Mouse (Mus musculus) kidney, postnatal 36 days (tissue): ENCODE results near the gene Rpgr.

Experiments used
- DNase-seq, 2 experiments: peaks; one replicate each; pipeline ENCODE4 v3.0.0; 2021 to 2022; ENCODE audit warnings: mixed read lengths in 2 of 2

The Rpgr gene

DNA sequence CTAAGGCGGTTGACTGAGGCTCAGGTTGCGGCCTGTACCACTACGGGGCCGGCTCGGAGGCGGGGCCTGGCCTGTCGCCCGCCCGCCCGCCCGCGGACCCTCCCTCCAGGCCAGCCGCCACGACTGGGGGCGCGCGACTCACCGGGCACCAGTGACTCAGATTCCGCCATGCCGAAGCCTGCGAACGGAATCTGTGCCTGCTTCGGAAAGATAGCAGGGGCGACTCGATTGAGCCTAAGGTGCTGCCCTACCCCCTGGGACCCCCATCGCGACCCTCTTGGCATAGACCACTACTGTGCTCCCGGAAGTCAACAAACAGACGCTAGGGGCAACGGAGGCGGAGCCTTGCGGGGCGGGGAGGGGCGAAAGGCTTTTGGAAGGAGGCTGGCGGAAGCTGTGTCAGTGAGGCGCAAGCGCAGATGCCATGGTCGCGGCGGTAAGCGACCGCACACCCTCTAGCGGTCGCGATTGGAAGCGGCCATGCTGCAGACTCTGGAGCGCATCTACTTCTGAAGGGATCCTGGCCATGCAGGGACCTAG is at the start of gene Rpgr:
Gene Rpgr, minus strand, starts transcription at position 511 of the 540 bp plus-strand sequence.
- DNase-seq, result peak; percentile 90 to 95

DNA sequence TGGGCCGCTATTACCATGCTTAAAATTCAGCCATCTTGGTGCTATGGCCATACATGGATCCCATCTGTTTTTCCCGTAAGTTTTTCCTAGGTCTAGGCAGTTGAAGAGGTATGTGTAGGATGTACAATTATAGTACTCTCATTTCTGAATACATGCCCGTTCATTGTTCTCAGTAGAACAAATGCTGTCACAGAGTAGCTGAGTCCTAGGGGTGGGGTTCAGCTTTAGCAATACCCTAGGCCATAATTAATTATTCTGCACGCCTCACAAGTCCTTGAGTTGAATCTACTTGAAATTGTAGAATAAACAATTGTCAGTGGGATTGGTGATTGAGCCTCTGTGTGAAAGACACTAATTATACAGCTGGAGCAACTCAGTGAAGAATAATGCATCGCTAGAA is 41.5 kb upstream of the Rpgr start:
- DNase-seq, result no peak

DNA sequence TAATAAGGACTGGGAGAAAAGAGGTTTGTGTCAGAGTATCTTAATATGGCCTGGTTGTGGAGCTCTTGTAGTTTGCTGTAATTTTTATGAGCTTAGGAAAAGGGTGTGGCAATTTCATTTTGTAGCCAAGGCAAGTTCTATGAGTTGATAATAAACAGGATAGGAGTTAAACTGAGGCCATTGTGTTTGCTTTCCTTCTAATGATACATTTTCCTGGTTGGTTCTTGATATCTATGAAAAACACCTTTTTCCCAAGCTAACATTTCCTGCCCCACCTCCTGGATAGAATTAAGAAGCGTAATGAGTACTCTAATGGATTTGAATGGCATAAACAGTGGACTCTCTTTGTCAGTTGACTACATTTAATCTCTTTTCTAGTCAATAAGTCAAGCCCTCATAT is 41.1 kb upstream of the Rpgr start:
- no peak for DNase-seq

DNA sequence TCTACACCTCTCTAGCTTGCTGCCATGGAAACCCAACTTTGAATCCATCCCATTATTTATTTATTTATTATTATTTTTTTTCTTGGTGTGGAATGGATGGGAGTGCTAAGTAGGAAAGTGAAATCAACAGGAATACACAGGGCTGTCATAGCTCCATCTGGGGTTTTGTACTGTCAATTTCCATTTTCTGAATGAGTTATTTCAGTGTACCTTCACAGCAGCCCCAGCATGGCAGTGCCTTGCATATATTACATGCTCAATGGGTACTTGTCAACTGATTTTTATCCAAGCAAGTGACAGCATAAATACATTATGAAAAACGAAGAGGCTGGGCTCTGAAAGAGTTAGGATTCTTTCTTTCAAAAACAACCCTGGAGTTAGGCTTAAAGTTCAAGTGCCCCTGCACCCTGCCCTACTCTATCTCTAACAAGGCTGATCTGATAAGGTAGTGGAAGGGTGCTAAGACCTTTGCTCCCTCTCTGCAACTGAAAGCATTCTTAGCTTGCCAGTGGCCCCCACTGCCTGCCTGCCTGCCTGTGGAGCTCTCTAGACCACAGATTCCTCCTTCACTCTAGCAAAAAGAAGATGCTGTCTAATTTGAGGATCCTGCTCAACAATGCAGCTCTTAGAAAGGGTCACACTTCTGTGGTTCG is 35.3 kb upstream of the Rpgr start, which contains the start of gene Otc:
Gene Otc, plus strand, starts transcription at position 454 of the 653 bp plus-strand sequence.
- DNase-seq, result no peak

DNA sequence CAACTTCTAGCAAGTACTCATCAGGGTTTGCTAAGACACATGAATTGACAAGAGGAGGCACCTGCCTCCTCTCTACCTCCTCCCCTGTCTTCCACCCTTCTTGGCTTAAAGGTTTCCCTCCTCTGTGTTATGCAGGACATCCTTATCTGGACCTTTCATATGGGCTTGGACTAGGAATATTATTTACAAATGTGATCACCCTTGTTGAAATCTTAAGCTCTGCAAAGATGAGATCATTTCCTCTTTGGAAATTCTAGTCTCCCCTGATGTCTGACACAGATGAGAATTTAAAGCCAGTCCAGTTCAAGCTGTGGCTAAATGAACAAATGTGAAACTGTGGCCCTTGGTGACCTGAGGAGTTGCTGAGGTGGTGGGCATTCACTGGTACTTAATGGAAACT is 34.6 kb upstream of the Rpgr start:
- no peak for DNase-seq

DNA sequence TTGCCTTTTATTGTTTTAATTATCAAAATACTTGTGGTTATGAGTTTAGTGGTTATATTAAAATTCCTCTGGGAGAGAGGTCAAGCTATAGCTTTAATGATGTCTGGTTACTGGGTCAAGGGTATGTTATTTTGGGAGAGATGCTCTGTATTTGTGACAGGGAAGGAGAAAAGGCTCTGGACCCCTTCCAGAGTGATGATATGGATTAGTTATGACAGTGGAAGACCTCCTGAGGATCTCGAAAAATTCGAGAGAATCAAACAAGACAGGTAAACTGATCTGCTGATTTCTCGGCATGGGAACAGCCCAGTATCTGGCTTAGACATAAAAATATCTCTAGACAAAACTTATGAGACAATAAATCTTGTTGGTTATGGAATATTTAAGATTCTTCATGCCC is 27.2 kb upstream of the Rpgr start:
- no peak for DNase-seq

DNA sequence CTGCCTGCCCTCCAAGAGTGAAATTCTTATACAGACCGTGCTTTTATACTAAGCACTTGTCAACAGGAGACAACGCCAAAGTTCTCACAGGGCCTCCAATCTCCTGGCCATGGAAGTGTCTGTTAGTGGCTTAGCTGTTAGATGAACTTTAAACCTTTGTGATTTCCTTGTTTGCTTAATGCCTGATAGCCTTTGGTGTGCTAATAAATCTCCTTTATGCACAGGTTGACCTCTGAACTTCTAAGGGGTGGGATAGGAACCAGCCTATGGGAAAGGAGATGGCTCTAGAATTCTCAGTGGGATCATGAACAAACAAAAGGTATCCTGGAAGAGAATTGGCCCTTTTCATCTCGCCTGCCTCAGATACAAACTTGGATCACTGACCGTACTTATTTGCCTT is 22.8 kb upstream of the Rpgr start:
- no peak for DNase-seq

DNA sequence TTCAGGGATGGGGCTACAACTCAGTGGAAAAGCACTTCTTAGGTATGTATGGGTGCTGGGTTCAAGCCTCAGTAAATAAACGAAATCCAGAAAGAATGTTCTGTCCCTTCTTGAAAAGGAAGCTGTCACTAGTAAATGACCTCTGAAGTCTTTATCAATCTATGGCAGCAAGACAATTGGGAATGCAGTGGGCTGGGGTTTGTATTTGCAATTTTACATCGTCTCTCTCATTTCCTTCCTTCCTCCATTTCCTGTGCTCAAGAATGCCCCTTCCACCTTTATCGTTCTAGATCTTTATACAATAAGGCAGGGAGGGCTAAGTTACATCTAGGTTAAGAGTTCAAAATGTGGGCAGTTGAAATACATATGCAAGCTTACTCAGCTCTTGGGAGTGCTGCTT is 17.9 kb upstream of the Rpgr start:
- DNase-seq, result no peak

DNA sequence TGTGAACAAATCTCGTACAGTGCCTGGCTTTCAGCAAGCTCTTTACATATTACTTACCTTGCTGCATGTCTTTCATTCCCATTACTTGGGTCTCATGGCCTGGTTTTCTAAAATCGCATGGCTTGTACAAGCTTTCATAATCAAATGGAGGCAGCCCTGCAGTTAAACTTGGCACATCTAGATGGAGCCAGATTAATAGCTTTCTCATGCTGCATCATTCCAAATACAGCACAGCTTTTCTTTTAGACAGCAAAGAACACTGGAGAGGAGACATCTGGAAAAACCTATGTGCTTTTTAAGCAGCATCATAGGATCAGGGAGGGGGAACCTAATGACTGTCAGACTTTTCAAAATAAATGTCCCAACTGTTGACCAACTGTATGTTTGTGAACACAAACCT is 16.3 kb upstream of the Rpgr start:
- DNase-seq, result no peak

DNA sequence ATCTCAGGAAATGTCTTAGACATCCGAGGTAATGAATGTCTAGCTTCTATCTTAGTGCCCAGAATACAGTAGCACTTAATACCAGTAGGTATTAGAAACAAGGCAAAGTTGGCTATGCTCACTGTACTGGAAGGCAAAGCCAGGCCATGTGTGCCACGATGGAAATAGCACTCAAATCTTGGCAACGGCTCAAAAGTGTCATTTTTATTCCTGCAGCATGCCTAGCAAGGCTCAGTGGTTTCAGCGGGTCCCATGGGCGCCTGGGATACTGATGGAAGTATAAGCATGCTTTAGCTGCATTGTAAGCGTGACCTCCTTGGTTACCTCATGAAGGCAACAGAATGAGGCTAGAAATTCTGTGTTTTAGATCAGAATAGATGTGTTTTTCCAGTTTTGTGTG is 2.6 kb upstream of the Rpgr start:
- DNase-seq, result no peak

DNA sequence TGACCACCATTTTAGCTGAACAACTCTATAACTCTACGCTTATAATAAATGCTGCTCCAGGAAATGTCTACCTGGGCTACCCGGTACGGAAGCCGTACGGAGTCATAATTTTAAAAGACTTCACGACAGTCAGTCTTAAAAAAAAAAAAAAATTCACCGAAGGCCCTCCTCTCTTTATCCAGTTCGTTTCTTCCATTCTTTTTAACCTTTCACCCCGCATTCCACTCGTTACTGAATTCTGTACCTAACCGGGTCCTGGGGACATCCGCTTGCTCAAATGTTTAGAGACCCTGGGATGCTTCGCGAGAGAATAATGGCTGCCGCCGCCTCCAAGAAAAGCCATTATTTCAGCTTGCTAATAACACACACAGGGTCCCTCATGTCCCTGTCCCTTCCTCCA is 748 bp downstream of the Rpgr start:
- peak; percentile 52 to 61 for DNase-seq

DNA sequence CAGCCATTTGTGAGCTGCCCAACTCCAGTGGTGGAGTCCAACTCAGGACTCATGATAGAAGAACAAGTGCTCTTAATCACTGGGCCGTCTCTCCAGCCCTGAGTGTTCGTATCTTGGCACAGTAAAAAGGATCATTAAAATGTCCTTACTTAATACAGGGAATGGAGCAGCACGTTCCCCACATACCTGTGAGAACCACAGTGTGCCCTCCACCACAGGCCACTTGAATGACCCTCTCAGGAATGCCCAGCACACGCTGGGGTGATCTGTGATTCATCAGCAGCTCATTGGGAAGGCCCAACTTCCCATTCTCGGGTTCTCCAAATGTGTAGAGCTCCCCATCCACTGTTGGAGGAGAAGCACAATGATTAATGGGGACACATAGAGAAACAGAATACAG is 10.8 kb downstream of the Rpgr start:
- no peak for DNase-seq

DNA sequence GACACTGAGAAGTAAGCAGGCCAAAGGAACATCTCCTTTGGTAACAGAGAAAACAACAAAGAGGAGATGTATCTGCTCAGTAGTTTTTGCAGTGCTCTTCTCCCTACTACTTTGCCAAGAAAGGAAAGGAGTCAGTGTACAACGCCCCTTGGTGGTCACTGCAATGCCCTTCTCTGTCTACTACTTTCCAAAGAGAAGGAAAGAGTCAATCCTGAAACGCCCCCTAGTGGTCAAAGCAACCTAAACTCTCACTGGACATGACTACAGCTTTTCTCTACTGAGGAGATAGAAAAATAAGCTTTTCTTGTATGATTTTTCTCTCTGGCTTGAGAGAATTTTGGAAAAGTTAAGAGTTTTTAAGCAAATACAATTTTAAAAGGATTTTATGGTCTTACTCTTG is 15.4 kb downstream of the Rpgr start:
- DNase-seq, result peak; percentile 19 to 48

DNA sequence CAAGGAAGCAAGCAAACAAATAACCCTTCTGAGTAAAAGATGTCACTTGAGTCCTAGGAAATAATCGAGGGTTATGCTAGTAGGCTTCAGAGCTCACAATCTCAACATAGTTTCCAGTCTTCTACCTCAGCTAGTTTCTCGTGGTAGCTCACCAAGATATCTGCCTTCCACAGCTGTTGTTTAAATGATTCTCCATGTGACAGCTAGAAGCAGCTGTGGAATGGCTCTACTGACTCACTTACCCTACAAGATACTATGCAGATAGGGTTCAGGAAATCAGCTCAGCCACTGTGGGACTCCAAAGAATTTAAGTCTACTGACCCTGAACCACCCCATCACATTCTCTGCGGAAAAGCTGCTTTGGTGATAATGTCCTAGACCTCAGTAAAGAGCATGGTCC is 64.3 kb downstream of the Rpgr start:
- no peak for DNase-seq

DNA sequence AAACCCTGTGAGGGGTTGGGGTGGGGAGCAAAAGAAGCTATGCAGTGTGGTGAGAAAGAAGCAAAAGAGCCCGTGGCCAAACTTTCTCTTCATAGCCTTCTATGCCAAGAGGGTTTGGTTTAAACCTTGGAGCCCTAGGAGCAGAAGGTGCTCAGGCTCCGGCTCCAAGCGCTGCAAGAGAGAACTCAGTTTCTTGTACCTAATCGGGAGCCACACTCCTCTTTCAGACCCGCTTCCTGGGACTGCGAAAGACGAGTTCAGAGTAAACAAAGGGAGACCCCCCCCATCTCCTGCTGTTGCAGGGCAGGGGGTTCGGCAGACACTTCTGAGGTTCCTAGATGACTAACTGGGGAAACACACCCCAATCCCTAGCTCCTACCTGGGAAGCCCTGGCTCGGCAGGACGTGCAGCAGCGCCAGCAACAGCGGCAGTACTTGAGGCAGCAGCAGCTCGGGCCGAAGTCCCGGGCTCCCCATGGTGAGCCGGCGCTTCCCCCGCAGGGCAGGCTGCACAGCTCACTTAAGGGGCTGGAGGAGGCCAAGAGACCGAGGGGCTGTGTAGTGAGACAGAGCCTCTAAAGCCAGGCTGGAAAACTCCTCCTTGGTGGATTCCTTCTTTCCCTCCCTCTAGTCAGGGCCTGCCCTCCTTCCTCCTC is 99.5 kb downstream of the Rpgr start, which contains the start of gene Srpx:
Gene Srpx, minus strand, starts transcription at position 645 of the 655 bp plus-strand sequence.
- DNase-seq, result peak in 1 of 2 experiments; percentile 13

DNA sequence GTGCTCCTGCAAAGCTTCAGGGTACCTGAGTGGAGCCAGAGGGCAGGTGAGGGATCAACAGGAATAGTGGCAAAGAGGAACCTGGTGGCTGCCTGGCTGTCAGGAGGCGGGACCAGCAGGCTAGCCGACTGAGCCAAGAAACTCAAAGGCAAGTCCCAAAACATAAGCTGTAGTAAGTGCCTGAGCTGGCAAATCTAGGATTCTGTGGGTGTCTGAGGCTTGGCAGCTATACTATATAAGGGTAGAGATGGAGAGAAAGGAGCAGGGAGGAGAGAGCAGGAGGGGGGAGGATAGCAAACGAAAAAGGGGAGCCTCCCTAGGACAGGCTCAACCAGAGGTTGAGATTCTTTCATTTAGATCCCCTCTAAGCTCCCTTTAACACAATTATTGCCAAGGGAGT is 100.9 kb downstream of the Rpgr start:
- DNase-seq, result no peak

DNA sequence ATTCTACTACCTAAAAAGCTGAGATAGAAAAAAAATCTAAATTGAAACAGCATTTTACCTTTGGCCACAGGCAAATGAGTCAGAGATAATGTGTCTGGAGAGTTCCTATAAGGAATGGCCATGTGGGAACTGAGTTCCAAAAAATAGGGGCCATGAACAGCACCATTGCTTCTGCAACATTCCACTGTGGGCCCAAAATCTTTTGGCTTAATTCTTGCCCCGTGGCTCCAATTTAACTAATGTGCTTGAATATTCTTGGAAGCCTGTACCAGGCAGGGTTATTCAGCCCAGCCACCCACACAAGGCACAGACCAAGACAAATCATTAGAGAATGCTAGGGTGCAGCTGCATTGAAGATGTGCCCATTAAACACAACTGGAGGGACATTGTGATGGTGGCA is 106.0 kb downstream of the Rpgr start:
- DNase-seq, result no peak

DNA sequence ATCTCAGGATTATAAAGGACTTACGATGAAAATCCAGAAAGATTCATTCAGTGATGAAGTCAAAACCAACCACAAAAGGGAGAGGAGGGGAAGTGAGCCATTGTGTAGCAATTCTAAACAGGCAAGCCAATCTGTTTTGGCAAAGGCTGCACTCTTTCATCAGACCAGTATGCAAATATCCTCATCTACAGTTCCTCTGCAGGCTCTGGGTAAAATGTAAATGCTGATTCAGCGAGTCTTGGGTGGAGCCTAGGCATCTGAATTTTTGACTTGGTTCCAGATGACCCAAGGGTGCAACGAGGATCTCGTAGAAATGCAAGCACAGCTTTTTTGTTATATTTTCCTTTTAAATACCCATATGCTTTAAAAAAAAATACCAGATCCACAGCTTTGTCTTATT is 108.2 kb downstream of the Rpgr start:
- DNase-seq, result no peak

DNA sequence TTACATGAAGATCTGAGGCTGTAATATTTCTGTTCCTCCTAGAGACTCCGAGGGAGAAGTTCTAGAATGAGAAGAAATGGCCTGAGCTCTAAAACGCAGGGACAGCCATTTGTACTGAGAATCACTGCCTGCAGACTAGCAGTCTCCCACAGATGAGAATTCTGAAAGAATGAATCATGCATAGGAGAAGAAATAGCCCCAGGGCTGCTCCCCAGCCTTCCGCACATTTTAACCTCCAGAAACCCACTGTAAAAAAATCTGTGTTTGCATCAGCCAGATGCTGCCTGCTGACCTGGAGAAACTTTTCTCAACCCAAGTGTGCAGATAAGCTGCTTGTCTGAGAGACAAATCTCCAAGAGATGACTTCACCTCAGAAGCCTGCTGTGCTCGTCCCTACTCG is 111.2 kb downstream of the Rpgr start:
- DNase-seq, result no peak

DNA sequence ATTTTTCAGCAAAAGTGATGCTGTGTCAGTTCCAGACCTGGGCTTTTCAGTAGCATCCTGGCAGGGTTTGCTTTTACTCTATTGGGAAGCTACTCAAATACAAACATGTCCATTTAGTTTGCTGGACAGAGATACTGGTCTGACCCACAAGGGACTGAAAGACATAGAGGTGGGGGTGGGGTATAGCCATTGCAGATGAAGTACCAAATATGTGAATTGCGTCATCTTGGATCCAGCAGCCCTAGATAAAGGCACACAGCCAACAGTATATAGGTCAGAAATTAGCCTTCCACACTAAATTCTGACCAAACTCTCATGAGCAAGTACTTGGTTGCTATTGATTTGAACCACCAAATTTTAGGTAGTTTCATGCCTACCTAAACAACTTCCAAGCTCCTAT is 114.0 kb downstream of the Rpgr start:
- no peak for DNase-seq

DNA sequence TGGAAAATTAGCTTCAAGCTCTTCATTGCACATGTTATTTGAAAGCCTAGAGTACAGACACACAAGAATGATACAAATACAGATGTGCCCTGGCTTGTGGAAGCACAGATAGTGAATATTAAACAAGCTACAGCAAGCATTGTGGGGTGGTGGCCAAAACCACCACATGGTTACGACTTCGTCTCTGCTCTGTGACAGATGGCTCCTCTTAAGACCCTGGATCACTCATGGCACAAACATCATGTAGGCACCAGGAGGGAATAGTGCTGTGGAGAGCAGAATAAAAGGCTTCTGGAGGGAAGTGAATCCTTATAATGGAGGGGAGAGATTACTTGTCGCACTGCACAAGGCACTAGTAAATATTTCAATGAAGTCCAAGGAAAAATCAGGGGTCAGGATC is 120.9 kb downstream of the Rpgr start:
- no peak for DNase-seq

DNA sequence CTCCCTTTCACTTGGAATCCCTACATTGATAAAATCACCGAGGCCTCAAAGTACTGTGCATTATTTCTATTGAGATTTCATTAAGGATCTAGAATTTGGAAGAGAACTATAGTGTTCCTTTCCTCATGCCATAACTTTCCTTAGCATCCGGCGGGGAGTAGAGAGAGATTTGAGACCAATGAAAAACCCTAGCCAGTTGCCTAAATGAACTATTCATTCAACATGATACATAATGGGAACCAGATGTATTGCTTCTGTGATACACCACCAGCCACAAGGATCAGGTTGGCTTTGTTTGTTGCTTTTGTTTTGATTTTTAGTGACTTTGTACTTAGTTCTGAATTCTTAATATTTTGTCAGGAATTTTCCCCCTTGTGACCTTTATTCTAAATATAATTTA is 136.3 kb downstream of the Rpgr start:
- no peak for DNase-seq

DNA sequence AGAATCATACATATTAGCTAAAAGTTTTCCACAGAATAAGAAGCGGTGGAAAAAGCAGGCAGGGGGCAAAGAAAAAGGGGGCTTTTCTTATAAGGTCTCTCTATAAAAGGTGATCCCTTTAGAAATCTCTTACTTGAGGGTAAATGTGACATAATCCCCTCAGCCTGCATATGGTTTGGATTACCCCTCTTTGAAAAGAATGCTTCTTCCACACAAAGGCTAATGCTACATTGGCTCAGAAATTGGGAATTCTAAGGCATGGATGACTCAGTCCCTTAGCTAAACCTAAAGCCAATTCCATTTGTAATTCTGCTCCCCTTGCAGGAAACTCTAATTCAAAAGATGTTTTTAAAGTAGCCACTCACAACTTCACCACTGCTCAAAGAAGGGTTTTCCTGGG is 136.7 kb downstream of the Rpgr start:
- no peak for DNase-seq

DNA sequence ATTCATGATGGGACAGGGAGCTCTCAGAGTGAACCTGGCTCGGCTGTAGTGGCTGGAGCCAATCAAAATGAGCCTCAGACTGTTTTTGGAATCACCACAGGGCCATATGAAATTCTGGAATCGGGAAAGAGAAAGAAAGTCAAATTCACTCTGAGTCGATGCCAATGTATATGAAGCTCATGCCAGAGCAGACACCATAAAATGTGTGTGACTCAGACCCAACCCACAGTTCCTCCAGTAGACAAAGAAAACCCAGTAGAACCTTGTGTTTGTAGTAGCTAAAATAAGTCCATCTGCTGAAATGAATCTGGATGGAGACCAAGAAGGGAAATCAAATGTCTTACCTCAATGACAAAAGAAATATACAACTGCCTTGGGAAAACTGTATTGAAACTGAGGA is 142.8 kb downstream of the Rpgr start:
- no peak for DNase-seq

DNA sequence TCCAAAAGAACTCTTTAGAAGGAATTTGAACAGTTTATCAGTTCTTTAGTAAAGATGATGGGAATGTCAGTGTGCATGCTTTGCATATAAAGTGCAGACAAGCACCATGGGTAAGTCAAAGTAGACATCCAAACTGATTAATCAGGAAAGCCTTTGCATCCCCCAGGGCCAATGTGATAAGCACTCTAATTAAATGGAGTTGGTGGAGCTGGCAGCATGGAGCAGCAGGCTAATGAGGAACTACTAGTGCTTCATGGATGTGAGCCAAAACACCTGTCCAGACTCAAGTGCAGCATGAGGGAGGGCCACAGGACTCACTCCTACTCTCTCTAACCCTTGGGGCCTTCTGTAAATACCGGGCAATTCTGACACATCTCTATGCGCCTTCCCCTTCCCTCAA is 145.2 kb downstream of the Rpgr start:
- no peak for DNase-seq
